Mouse (Mus musculus): ENCODE results near the gene Abcg3. TPM values are rescaled to one million over a fixed set of nuclear protein-coding genes. Genes with fewer than 3 reads are reported as not detected.
"Not testable (repeated sequence)": the region's sequence is repeated elsewhere in the genome, so short reads cannot be mapped to it uniquely, and the experiment has no call there.

Gene Abcg3
- polyA plus RNA-seq, 1 experiment: 0.21 TPM

DNA sequence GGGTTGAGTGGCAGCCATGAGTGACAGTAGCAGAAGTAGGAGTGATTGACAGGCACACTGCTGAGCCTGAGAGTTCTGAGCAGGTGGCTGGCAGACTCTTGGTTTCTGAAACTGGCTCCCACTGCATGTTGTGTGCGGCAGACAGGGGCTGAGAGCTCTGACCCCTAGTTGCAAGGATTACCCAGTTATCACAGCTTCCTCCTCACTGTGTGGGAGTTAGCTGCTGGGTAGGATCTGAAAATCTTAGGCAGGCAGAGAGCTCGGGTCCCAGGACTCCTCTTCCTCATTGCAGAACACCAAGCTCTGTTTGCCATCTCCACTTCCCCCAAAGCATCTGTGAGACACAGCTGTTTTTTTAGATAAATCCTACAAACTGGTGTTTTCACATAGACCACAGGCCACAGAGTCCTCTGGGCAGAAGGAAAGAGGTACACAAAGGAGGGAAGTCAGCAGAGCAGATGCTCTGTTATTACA lies 3.4 kb downstream of the Abcg3 start:
- Histone ChIP-seq H3K36me3 (ENCODE audit: control insufficient read depth, insufficient read depth, low read length) (no peaks in the 10 kb centered on the region), H3K27ac (ENCODE audit: control insufficient read depth, insufficient read depth, low read depth, low read length) (no peak overlapping the region), H3K4me1 (ENCODE audit: control insufficient read depth, insufficient read depth, low read length) (no peaks in the 10 kb centered on the region), H3K27me3 (ENCODE audit: control insufficient read depth, insufficient read depth, low read length) (no peaks in the 10 kb centered on the region; the same call in 1 of the 2 replicates), H3K4me3 (ENCODE audit: control insufficient read depth, low read depth, low read length) (no peak overlapping the region)
- no peak for TF ChIP-seq POLR2A (IDR thresholded peaks at IDR 0.05; ENCODE audit: control insufficient read depth, low read depth, low read length)
- TF ChIP-seq CTCF (IDR thresholded peaks at IDR 0.05; ENCODE audit: control insufficient read depth, insufficient read depth, insufficient replicate concordance, low read depth, low read length): no peak

DNA sequence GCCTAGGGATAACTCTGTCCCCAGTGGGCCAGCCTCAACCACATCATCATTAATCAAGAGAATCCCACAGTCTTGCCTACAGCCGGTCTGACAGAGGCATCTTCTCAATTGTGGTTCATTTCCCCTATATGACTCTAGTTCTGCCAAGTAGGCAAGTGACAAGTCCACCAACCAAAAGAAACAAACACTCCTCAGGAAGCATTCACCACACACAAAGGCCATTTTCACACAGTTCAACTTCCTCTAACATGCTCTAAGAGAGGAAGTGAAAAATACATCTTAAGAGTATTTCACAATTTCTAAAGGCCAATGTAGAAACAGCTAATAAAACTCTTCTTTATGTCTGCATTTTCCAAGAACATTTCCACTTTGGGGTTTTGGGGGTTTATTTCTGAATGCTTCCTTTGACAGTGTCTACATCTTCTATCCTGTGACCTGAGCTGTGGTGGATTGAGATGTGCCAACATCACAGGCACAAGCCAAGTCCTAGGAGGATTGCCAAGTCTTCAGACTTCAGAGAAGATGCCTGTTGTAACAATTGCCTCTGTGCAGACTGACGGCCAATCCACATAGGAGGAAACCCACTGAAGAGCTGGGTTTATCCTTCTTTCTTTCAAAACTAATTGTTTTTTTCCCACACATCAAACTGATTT lies 24.3 kb downstream of the Abcg3 start:
- Histone ChIP-seq H3K4me3 (ENCODE audit: control insufficient read depth, low read depth, low read length) (no peak overlapping the region), H3K27me3 (ENCODE audit: control insufficient read depth, insufficient read depth, low read length) (no peaks in the 10 kb centered on the region), H3K27ac (ENCODE audit: control insufficient read depth, insufficient read depth, low read depth, low read length) (no peak overlapping the region), H3K4me1 (ENCODE audit: control insufficient read depth, insufficient read depth, low read length) (no peaks in the 10 kb centered on the region), H3K36me3 (ENCODE audit: control insufficient read depth, insufficient read depth, low read length) (no peaks in the 10 kb centered on the region)
- TF ChIP-seq CTCF (IDR thresholded peaks at IDR 0.05; ENCODE audit: control insufficient read depth, insufficient read depth, insufficient replicate concordance, low read depth, low read length): no peak
- no peak for TF ChIP-seq POLR2A (IDR thresholded peaks at IDR 0.05; ENCODE audit: control insufficient read depth, low read depth, low read length)

DNA sequence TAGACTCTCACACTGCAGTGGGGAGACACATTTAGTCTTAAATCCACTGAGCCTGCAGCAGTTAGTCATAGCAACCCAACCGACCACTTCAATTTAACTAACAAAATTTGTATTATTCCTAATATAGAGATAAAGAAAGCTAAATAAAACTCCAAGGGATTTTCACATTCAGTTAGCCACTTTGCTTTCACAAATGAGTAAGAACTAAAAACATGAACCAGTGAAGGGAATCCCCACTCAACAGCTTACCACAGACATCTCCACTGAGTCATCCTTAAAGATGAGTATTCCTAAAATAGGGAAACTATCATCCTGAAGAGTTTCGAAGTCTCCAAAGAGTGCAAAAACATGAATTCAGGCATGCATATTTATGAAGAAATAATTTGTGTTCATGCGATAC lies 27.3 kb downstream of the Abcg3 start:
- Histone ChIP-seq H3K36me3 (ENCODE audit: control insufficient read depth, insufficient read depth, low read length) (no peaks in the 10 kb centered on the region), H3K4me1 (ENCODE audit: control insufficient read depth, insufficient read depth, low read length) (no peaks in the 10 kb centered on the region), H3K4me3 (ENCODE audit: control insufficient read depth, low read depth, low read length) (no peak overlapping the region), H3K27me3 (ENCODE audit: control insufficient read depth, insufficient read depth, low read length) (no peaks in the 10 kb centered on the region), H3K27ac (ENCODE audit: control insufficient read depth, insufficient read depth, low read depth, low read length) (no peak overlapping the region)
- TF ChIP-seq POLR2A (IDR thresholded peaks at IDR 0.05; ENCODE audit: control insufficient read depth, low read depth, low read length) (no peak), CTCF (IDR thresholded peaks at IDR 0.05; ENCODE audit: control insufficient read depth, insufficient read depth, insufficient replicate concordance, low read depth, low read length) (no peak)

DNA sequence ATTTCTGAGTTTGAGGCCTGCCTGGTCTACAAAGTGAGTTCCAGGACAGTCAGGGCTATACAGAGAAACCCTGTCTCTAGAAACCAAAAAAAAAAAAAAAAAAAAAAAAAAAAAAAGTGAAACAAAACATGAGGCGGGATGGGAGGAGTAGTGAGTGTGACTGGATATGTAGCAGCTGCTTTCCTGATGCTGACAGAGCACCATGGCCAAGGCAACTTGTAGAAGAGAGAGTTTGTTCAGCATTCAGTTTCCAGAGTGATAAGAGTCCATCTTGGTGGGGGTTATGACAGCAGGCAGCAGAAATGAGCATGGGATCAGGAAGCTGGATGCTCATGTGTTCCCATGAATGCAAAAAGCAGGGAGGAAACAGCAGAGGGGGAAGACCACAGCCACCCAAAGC lies 35.6 kb downstream of the Abcg3 start:
- no peaks in the 10 kb centered on the region for H3K27me3 ChIP-seq (ENCODE audit: control insufficient read depth, insufficient read depth, low read length)
- H3K36me3 ChIP-seq (ENCODE audit: control insufficient read depth, insufficient read depth, low read length): no peaks in the 10 kb centered on the region
- TF ChIP-seq POLR2A (IDR thresholded peaks at IDR 0.05; ENCODE audit: control insufficient read depth, low read depth, low read length): no peak
- TF ChIP-seq CTCF (IDR thresholded peaks at IDR 0.05; ENCODE audit: control insufficient read depth, insufficient read depth, insufficient replicate concordance, low read depth, low read length): no peak
- no peak overlapping the region for H3K27ac ChIP-seq (ENCODE audit: control insufficient read depth, insufficient read depth, low read depth, low read length)
- no peaks in the 10 kb centered on the region for H3K4me1 ChIP-seq (ENCODE audit: control insufficient read depth, insufficient read depth, low read length)
- H3K4me3 ChIP-seq (ENCODE audit: control insufficient read depth, low read depth, low read length): no peak overlapping the region

DNA sequence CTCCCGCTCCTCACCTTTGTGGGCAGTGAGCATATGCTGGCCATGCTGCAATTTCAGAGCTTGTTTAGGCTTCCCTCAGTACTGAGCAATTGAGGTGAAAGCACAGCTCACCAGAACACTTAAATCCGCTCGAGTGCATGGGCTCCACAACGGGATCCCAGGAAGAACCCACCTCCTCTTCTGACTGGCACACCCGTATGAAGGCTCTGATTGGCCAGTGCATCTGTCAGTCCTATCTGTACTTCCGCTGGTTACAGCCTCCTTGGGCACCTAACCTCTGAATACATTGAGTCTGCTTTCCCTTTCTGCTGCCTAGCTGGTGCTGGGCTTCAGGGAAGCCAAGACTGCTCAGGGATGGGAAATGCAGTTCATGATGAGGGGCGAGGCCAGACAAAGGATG lies 48.4 kb downstream of the Abcg3 start:
- Histone ChIP-seq H3K27ac (ENCODE audit: control insufficient read depth, insufficient read depth, low read depth, low read length) (no peak overlapping the region), H3K4me1 (ENCODE audit: control insufficient read depth, insufficient read depth, low read length) (no peaks in the 10 kb centered on the region), H3K4me3 (ENCODE audit: control insufficient read depth, low read depth, low read length) (no peak overlapping the region), H3K36me3 (ENCODE audit: control insufficient read depth, insufficient read depth, low read length) (no peaks in the 10 kb centered on the region), H3K27me3 (ENCODE audit: control insufficient read depth, insufficient read depth, low read length) (no peaks in the 10 kb centered on the region)
- TF ChIP-seq POLR2A (IDR thresholded peaks at IDR 0.05; ENCODE audit: control insufficient read depth, low read depth, low read length): no peak
- TF ChIP-seq CTCF (IDR thresholded peaks at IDR 0.05; ENCODE audit: control insufficient read depth, insufficient read depth, insufficient replicate concordance, low read depth, low read length): no peak

DNA sequence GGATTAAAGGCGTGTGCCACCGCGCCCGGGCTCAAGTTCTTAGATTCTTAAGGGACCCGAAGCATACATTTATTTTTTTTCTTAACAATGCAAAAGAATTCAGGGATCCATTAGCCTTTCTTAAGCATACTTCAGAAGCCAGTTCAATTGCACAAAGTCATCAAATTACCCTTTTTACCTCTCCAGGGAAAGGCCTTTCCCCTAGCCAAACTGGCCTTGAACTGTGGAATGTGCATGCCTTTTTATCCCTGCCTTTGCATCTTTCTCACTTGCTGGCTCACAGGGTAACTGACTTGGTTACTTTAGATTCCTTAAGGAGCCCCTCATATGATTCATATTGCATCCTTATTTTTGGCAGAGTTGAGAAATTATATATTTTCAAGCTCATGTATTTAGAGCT lies 76.0 kb downstream of the Abcg3 start:
- not testable (repeated sequence) for H3K27me3 ChIP-seq (ENCODE audit: control insufficient read depth, insufficient read depth, low read length); H3K4me1 ChIP-seq (ENCODE audit: control insufficient read depth, insufficient read depth, low read length); H3K27ac ChIP-seq (ENCODE audit: control insufficient read depth, insufficient read depth, low read depth, low read length); H3K4me3 ChIP-seq (ENCODE audit: control insufficient read depth, low read depth, low read length); H3K36me3 ChIP-seq (ENCODE audit: control insufficient read depth, insufficient read depth, low read length)

Other genes starting within 250 kb of the Abcg3 start
- 2.4 and 2.5 TPM in 2 replicates for gene Zfp951, start 122.6 kb downstream of the Abcg3 start, polyA plus RNA-seq (2012; rRNA removed)
- gene Gbp9, start 156.8 kb upstream of the Abcg3 start, polyA plus RNA-seq (2012; rRNA removed): 0.20 and 0.27 TPM in 2 replicates
- 0.22 and 0.32 TPM in 2 replicates for gene Gbp8, start 156.8 kb upstream of the Abcg3 start, polyA plus RNA-seq (2012; rRNA removed)
- 0.35 and 0.43 TPM in 2 replicates for gene Gbp4, start 156.9 kb upstream of the Abcg3 start, polyA plus RNA-seq (2012; rRNA removed)

Measured in testis, adult 2 months (tissue).